Mouse (Mus musculus) liver, postnatal 0 days (tissue): ENCODE data around the gene Nyx.

Source experiments
- CTCF ChIP-seq: sonication (generic); IDR thresholded peaks from 2 replicates; pipeline ENCODE4 v1.5.1; 2016; ENCODE audit warnings: antibody characterized with exemption, low read depth
- EP300 ChIP-seq: IDR thresholded peaks from 2 replicates; pipeline ENCODE4 v1.6.1; 2016; ENCODE audit warnings: antibody characterized with exemption, low read depth, mild to moderate bottlenecking

- TF ChIP-seq CTCF (no peak), EP300 (no peak)
Observed at GRCm38 (mm10) chrX:13489001-13489400, 23.1 kb downstream of the Nyx start.
